Mouse (Mus musculus): Measurements from ENCODE around the gene Dnpep.

Gene Dnpep

DNA sequence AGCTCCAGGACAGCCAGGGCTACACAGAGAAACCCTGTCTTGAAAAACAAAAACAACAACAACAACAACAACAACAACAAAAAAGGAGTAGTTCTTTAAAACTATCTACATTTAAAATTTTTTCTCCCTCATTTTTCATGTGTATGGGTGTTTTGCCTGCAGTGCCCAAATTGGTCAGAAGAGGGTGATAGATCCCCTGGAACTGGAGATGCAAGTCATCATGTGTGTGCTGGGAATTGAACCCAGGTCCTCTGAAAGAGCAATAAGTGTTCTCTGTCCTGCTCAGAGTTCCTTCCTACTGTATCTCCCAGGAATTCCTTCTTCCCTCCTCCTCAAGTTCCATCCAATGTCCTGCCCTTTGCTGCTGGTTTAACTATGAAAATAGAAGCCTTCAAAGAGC is 9.7 kb upstream of the Dnpep start:
- no peak for DNase-seq

GRCm38 (mm10) chr1:75319166-75319565 is 1.4 kb upstream of the Dnpep start:
- DNase-seq, result no peak

DNA sequence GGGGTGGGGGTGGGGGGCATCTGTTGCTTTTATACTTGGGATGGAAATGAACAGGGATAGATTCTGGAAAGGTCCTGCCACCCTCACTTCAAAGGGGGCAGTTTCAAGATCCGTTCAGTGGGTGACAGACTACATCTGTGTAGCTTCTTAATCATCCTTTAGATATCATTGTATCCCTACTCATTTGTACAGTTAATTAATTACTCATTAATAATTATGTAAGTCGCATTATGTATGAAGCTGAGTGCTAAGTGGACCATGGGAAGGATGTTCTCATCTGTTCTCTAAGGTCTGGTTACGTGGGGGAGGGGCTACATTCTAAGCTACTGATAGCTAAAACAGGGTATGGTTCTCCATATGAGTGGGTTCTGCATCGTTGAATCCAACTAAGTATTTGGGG is 946 bp upstream of the Dnpep start:
- DNase-seq, result no peak

- peak in 1 of 2 experiments; percentile 12 for DNase-seq
Observed at GRCm38 (mm10) chr1:75318301-75318700, 511 bp upstream of the Dnpep start.

DNA sequence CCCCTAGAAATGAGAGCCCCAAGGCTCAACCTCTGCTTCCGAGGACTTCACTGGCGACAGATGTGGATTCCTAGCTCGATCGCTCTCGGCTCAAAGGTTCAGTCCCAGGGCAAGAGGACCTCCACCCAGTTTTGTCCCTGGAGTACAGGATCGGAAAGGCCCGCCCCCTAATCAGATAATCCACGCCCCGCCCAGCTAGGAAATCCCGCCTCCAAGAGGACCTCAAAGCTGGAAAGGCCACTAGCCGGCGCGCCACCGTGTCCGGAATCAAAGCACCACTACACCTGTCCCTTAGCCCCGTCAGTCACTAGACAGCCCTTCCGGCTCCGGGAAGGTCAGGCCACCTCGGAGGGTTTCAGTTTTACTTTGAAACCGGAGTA is 939 bp downstream of the Dnpep start:
- peak; percentile 77 to 79 for DNase-seq

DNA sequence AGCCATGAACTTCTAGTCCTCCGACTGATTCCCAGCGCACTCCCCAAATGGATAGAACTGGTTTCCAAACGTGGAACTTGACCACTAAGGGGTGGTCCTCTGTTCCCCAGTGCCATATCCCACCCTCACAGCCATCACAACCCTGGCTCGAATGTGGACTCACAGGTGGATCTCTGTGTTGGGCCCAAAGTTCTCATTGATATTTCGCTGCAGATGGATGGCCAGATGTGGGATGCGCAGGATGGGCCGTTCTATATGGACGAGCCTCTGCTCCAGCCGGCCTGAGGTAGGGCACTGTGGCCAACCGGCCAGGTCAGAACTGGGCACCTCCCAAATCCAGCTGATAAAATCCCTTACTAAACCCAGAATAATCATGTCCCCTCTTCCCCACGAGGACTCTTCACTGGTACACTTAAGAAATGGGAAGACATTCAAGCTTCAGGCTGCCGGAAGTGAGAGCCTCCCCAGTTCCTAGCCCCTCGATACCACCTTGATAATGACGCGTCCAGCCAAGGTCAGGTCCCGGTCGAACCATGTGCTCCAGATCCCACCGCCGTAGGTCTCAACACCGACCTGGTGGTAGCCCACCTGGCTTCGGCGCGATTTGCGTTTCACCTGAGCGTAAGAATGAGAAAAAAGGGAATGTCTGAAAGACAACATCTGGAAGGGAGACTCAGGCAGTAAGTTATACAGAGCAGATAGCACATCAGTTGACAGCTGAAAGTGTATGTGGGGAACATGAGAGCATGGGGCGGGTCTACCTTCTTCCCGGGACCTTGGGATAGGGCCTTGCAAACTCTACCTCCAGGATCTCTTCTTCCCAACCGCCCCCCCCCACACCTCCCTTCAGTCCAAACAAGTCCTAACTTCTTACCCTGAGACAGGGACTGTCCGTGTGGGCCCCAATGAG is 2.1 kb downstream of the Dnpep start:
- peak in 1 of 2 experiments; percentile 19 for DNase-seq

DNA sequence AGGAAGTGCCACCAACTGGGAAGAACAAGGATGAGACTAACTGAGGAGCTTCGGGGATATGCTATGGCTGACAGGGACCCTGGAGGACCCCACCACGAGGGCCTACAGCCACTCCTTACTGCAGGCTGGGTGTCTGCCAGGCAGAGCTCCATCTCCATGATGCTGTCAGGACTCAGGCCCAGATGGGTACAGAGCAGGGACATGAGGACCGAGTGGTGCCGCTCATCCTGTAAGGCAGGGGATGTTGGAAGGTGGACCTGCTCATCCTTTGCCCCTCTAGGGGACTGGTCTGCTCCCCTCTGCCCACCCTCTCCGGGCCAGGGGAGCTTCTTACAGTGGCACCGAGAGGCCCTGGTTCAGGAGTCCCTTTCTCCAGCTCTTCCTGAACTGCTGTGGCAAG is 2.8 kb downstream of the Dnpep start:
- no peak for DNase-seq

DNA sequence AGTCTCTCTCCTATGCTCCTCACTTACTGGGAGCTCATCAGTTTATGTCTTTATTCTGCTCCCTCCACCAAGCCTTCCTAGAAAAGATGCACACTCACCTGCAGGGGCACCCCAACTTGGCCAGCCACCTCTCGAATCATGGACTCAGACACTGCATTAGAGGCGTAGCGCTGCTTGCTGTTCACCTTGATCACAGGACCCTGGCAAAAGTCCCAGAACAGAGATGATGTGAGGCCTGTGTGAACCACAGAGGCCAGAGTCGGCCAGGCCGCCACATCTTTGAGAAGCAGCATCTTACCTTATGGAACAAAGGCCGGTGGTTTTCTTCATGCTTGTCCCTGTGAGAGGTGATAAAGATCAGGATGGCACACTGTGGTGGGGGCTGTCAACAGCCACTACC is 6.1 kb downstream of the Dnpep start:
- DNase-seq, result no peak

- DNase-seq, result no peak
Observed at GRCm38 (mm10) chr1:75304662-75305061, 13.1 kb downstream of the Dnpep start.

- no peak for DNase-seq
Observed at GRCm38 (mm10) chr1:75294294-75294693, 23.5 kb downstream of the Dnpep start.

DNA sequence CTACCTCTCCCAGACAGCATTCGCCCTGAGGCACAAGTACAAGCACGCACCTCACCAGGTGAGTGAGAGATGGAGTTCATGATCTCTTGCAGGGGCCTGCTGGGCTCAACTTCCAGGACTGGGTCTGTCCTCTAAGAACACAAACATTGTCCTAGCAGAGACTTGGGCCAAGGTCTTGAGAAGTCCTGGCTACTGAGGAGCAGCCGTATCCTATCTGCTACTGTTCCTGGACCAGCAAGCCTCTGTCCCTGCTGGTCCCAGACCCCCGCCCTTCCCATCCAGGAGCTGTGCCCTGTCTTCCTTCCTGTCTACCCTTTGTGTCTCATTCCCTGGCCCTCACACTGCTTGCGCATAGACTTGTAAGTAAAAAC is 24.5 kb downstream of the Dnpep start:
- DNase-seq, result no peak

DNA sequence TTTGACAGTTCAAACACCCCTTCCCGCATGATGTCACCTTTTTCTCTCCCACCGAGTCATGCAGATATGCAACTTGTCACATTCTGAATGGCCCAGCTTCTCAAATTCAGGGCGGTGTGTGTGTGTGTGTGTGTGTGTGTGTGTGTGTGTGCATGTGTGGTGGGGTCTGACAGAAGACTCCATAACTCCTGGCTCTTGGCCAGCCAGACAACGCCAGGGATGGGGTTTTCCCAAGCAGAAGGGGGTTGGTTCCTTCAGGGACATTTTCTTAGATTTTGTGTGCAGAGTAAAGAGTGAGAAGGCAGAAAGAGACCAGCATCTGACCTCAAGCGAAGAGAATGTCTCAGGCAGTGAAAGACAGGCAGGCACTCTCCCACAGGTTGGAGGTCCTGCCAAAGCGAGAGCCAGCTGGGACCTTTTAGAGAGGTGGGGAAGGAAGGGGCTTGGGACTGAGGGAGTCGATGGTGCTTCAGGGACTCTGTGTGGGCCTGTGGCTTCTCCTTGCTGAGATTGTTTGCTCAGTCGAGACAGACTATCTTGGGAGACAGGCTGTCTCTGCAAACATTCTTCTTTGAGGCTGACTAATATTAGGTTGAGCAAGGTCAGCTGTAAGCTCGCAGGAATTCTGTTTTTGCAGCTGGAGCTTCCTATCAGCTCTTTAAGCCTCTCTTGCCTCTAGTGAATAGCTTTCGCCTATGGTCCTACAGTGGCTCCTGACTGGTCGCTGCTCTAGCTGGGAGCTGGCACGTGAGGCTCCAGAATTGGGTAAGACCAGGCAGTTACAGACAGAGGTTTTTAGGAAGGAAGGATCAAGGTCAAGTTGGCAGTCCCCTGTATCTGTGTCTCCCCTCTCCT is 25.1 kb downstream of the Dnpep start:
- DNase-seq, result no peak

GRCm38 (mm10) chr1:75291321-75291720 is 26.5 kb downstream of the Dnpep start:
- no peak for DNase-seq

DNA sequence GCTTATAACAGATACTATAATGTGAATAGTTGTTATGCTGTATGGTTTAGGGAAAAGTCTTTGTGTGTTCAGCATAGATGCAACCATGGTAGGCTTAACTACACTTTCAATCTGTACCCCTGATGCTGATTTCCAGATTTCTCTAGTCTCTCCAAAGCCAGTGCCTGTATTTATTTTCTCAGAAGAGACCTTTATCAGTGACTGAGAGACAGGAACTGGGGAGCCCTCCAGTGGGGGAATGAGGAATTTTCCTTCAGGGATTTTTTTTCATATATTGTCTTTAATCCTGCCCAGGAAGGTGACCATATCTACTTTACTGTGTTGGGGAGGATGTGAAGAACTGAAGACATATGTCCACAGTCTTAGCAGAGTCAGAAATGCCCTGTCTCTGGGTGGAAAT is 27.2 kb downstream of the Dnpep start:
- peak; percentile 56 to 77 for DNase-seq

DNA sequence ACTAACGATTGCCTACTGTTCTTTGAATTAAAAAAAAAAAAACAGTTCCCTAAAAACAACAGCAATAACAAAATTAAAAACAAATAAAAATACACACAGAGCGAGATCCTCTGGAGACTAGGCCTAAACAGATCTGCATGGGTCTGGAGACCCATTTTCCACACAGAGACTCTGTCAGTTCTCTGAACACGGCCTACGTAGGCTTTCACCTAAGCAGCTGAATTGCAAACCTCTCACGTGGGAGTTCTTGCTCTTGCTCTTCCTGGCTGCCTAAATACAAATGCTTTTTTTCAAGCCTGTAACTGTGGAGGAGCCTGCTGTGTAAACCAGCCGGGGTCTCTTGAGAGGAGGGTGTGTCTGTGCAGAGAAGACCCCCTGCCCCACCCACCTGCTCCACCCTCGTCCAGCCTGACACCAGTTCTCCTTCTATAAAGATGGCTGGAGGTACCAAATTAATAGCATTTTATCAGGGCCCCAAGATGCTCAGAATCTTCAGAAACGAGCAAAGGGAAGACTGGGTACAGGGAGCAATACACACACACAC is 27.8 kb downstream of the Dnpep start:
- DNase-seq, result no peak

GRCm38 (mm10) chr1:75289376-75289775 is 28.4 kb downstream of the Dnpep start:
- no peak for DNase-seq

DNA sequence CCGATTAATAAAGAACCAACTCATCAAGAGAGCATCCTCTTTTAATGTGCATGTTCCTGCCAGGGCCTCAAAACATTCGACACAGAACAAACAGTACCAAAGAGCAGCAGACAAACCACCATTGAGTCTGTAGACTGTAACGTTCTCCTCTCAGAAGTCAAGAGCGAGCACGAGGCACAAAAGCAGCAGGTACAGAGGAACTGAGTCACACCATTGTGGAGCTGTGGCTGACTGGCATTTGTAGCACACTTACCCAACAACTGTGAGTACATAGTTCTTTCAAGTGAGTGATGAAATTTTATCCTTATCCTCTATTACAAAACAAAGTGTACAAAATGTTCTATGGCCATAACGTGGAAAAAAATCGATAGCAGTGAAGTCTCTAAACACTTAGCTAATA is 32.9 kb downstream of the Dnpep start:
- DNase-seq, result no peak

DNA sequence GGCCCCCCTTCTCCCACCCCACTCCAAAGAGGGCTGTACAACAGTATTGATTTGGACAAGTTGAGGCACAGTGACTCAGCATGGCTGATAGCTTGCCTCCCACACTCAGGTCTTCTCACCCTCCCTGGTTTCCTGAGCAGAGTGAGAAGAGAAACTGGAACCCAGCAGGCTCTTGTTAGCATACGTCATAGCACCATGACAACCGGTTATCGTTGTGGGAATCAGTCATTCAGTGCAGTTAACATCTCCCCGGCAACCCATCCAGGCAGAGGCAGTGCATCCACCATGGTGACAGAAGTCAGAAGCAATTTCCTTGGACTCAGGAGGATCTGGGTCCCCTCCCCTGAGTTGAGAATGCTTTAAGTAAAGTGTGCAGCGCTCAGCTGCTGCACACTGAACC is 34.8 kb downstream of the Dnpep start:
- DNase-seq, result no peak

GRCm38 (mm10) chr1:75278228-75278627 is 39.6 kb downstream of the Dnpep start, which contains the start of gene Resp18:
Gene Resp18 (minus strand): TSS chr1:75278415.
- DNase-seq, result peak in 1 of 2 experiments; percentile 31

DNA sequence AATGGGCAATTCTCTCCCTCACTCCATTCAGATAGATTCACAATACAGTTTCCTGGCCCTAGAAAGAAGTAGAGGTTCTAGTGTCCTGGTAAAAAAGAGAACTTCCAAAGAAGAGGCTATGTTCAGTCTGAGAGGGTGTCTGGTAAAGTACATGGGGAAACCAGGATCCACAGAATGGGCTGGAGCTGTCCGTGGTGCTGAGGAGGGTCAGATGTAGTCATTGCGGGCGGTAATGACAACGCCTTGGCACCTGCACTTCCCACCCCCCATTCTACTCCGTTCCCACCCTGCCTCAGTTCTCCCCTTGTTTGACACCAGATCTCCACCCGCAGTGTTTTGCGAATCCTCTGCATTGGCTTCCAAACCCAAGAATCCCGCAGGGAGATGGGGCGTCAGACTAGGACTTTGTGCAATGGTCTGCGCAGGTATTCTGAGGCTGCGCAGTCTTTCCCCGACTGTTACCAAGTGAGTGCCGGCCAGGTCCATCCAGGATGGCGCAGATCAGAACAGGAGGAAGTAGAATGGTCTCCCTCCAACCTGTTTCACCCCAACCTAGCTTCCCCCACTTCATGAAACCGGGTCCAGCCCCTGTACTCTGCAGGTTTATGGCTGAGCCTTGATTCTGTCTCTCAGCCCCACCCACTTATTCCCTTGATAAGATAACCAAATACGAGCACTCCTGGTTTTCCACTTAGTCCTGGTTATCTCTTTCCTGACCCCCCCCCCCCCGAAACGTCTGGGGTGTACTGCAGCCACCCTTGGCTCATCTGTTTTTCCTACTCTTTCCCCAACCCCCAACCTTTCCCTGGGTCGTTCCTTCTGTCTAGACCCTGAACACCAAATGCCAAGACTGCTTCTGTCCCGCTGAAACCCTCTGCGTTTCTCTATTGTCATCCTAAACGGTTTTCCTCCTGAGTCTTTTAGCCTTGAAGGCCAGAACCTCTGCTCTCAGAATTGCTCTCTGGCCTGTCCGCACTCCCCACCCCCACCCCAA is 40.3 kb downstream of the Dnpep start:
- peak; percentile 32 to 39 for DNase-seq

- DNase-seq, result peak; percentile 71 to 74
Observed at GRCm38 (mm10) chr1:75264091-75264880, 53.5 kb downstream of the Dnpep start, which contains the start of gene Ptprn. Gene Ptprn (minus strand): TSS chr1:75264502.
